28 mouse cellular contexts compared by ENCODE assay signal in genomic region chr2:82620553-82620952, GRCm38 (mm10).
A peak's percentile ranks its signal among the peaks of the same experiment; 100 is the strongest.
DNase-seq lines count a peak whose midpoint lies in the region; ATAC-seq and TF ChIP-seq lines count a peak whose summit lies in the region.
"Had no signal": no experiment of that assay in that cellular context is flagged by ENCODE, and none has a peak within 500 bp of the region (broad histone marks: within the 10 kb centered on the region; RNA-seq: fewer than 3 reads in every experiment).

No protein-coding gene starts in this region.

- no peak for TF ChIP-seq CTCF in forebrain, postnatal 0 days (IDR thresholded peaks at IDR 0.05; ENCODE audit: low read depth)

- no peaks in the 10 kb centered on the region for H3K27me3 ChIP-seq in midbrain, embryonic 14.5 days (ENCODE audit: control insufficient read depth, insufficient read depth, low read length)
- H3K27me3 ChIP-seq in midbrain, embryonic 15.5 days (replicated peaks) = no peaks in the 10 kb centered on the region
- H3K27me3 ChIP-seq in forebrain, postnatal 0 days (ENCODE audit: insufficient read depth, low read length) = no peaks in the 10 kb centered on the region
- H3K27me3 ChIP-seq: embryonic facial prominence, embryonic 13.5 days; forebrain, embryonic 12.5 days; heart, embryonic 12.5 days; heart, embryonic 15.5 days; hindbrain, embryonic 12.5 days; hindbrain, embryonic 15.5 days; intestine, embryonic 15.5 days had no signal

- H3K4me3 ChIP-seq in midbrain, embryonic 14.5 days (replicated peaks; ENCODE audit: low read depth, low read length) = no peak overlapping the region
- no peak overlapping the region for H3K4me3 ChIP-seq in midbrain, embryonic 15.5 days
- H3K4me3 ChIP-seq in forebrain, postnatal 0 days (ENCODE audit: low read depth, low read length) = no peak overlapping the region
- H3K4me3 ChIP-seq: embryonic facial prominence, embryonic 10.5 days; embryonic facial prominence, embryonic 13.5 days; erythroblast, embryonic 14.5 days; forebrain, embryonic 12.5 days; heart, embryonic 12.5 days; heart, embryonic 15.5 days; hindbrain, embryonic 12.5 days; hindbrain, embryonic 15.5 days; intestine, embryonic 15.5 days had no signal

- ATAC-seq in midbrain, embryonic 14.5 days (ENCODE audit: low FRiP score, low TSS enrichment) = no peak
- no peak for ATAC-seq in midbrain, embryonic 15.5 days (replicated peaks)
- ATAC-seq in forebrain, postnatal 0 days = no peak
- ATAC-seq: forebrain, embryonic 16.5 days; intestine, embryonic 15.5 days had no signal

- no peak overlapping the region for H3K27ac ChIP-seq in midbrain, embryonic 14.5 days (replicated peaks; ENCODE audit: low read depth, low read length)
- no peak overlapping the region for H3K27ac ChIP-seq in midbrain, embryonic 15.5 days
- H3K27ac ChIP-seq in forebrain, postnatal 0 days (ENCODE audit: low read depth, low read length) = no peak overlapping the region
- H3K27ac ChIP-seq: embryonic facial prominence, embryonic 10.5 days; embryonic facial prominence, embryonic 13.5 days; forebrain, embryonic 12.5 days; heart, embryonic 15.5 days; hindbrain, embryonic 12.5 days; hindbrain, embryonic 15.5 days; intestine, embryonic 15.5 days had no signal

- no peak overlapping the region for H3K9ac ChIP-seq in midbrain, embryonic 14.5 days (replicated peaks; ENCODE audit: low read length)
- no peak overlapping the region for H3K9ac ChIP-seq in midbrain, embryonic 15.5 days
- no peak overlapping the region for H3K9ac ChIP-seq in forebrain, postnatal 0 days
- H3K9ac ChIP-seq: embryonic facial prominence, embryonic 13.5 days; forebrain, embryonic 12.5 days; heart, embryonic 12.5 days; heart, embryonic 15.5 days; hindbrain, embryonic 12.5 days; hindbrain, embryonic 15.5 days; intestine, embryonic 15.5 days had no signal

- no peaks in the 10 kb centered on the region for H3K9me3 ChIP-seq in midbrain, embryonic 14.5 days (ENCODE audit: control insufficient read depth, low read length)
- no peaks in the 10 kb centered on the region for H3K9me3 ChIP-seq in midbrain, embryonic 15.5 days
- no peaks in the 10 kb centered on the region for H3K9me3 ChIP-seq in forebrain, postnatal 0 days (ENCODE audit: low read length)
- H3K9me3 ChIP-seq: embryonic facial prominence, embryonic 10.5 days; embryonic facial prominence, embryonic 13.5 days; forebrain, embryonic 12.5 days; heart, embryonic 12.5 days; heart, embryonic 15.5 days; hindbrain, embryonic 12.5 days; hindbrain, embryonic 15.5 days; intestine, embryonic 15.5 days had no signal

- DNase-seq in embryo, embryonic 10 days (ENCODE audit: low spot score) = peak; percentile 35
- DNase-seq in embryo, embryonic 9.5 days (ENCODE audit: extremely low spot score) = no peak
- peak; percentile 29 for DNase-seq in midbrain, embryonic 14.5 days
- DNase-seq in embryo, embryonic 11 days = peak; percentile 56
- DNase-seq in hindlimb bud, embryonic 11.5 days (ENCODE audit: extremely low spot score, low read depth, low spot score) = peak; percentile 2
- no peak for DNase-seq in adrenal gland, adult (ENCODE audit: inconsistent age in 2 of 2, low spot score in 1 of 2)
- no peak for DNase-seq in forebrain, postnatal 0 days
- DNase-seq: adrenal gland, adult 2 months; adrenal gland, postnatal 14 days; cerebellum, adult 11-12 months; cerebellum, adult 8-10 months; cerebellum, postnatal 10 days; gastrocnemius, postnatal 25 days; heart, adult 18-20 months; heart, postnatal 10 days; heart, postnatal 36 days; kidney, adult 18-20 months had no signal

- no peaks in the 10 kb centered on the region for H3K36me3 ChIP-seq in midbrain, embryonic 14.5 days (ENCODE audit: control insufficient read depth, insufficient read depth, low read length)
- no peaks in the 10 kb centered on the region for H3K36me3 ChIP-seq in midbrain, embryonic 15.5 days (replicated peaks)
- H3K36me3 ChIP-seq in forebrain, postnatal 0 days (ENCODE audit: insufficient read depth) = no peaks in the 10 kb centered on the region
- H3K36me3 ChIP-seq: embryonic facial prominence, embryonic 10.5 days; embryonic facial prominence, embryonic 13.5 days; forebrain, embryonic 12.5 days; heart, embryonic 12.5 days; heart, embryonic 15.5 days; hindbrain, embryonic 12.5 days; hindbrain, embryonic 15.5 days; intestine, embryonic 15.5 days had no signal

- WGBS in midbrain, embryonic 14.5 days = 20% methylated on average over 1 of the region's 1 CpGs
- 32% methylated on average over 1 of the region's 1 CpGs for WGBS in midbrain, embryonic 15.5 days
- 67% methylated on average over 1 of the region's 1 CpGs for WGBS in forebrain, postnatal 0 days

- no peaks in the 10 kb centered on the region; the same call in 1 of the 2 replicates for H3K4me1 ChIP-seq in midbrain, embryonic 14.5 days (ENCODE audit: control insufficient read depth, insufficient read depth, low read length)
- H3K4me1 ChIP-seq in midbrain, embryonic 15.5 days = no peaks in the 10 kb centered on the region
- H3K4me1 ChIP-seq in forebrain, postnatal 0 days (ENCODE audit: insufficient read depth) = no peaks in the 10 kb centered on the region
- H3K4me1 ChIP-seq: embryonic facial prominence, embryonic 10.5 days; embryonic facial prominence, embryonic 13.5 days; forebrain, embryonic 12.5 days; heart, embryonic 12.5 days; heart, embryonic 15.5 days; hindbrain, embryonic 12.5 days; hindbrain, embryonic 15.5 days; intestine, embryonic 15.5 days had no signal

- no peak overlapping the region for H3K4me2 ChIP-seq in midbrain, embryonic 14.5 days (ENCODE audit: low read length)
- no peak overlapping the region for H3K4me2 ChIP-seq in midbrain, embryonic 15.5 days
- no peak overlapping the region for H3K4me2 ChIP-seq in forebrain, postnatal 0 days (ENCODE audit: low read depth)
- H3K4me2 ChIP-seq: embryonic facial prominence, embryonic 13.5 days; forebrain, embryonic 12.5 days; heart, embryonic 12.5 days; heart, embryonic 15.5 days; hindbrain, embryonic 12.5 days; hindbrain, embryonic 15.5 days; intestine, embryonic 15.5 days had no signal

Comparison
In these comparisons a context has a peak if more than half of its experiments do, and no peak if none do; other contexts are left out.
1. DNase-seq: peak in embryo, embryonic 10 days (single experiment), midbrain, embryonic 14.5 days (single experiment), embryo, embryonic 11 days (single experiment) and hindlimb bud, embryonic 11.5 days (single experiment); none in embryo, embryonic 9.5 days (single experiment), adrenal gland, adult (0 of 2) and forebrain, postnatal 0 days (single experiment).